Mouse (Mus musculus) heart, embryonic 14.5 days (tissue): ENCODE measurements around the gene Tpcn2. TPM values are rescaled to one million over a fixed set of nuclear protein-coding genes. Genes with fewer than 3 reads are reported as not detected.

Source experiments
- ATAC-seq: fragments of 200-750 bp; cut with Nextera tagmentation; 2 replicates; pipeline ENCODE4 v1.8.0; 2017; ENCODE audit warnings: low read depth, moderate TSS enrichment; ENCODE audit not compliant: insufficient number of reproducible peaks, insufficient read depth, low FRiP score
- H3K27ac ChIP-seq, 2 experiments: fragments of 200-500 bp in 1 of 2; fragments of 300-500 bp in 1 of 2; sonication (generic) in 1 of 2; replicated peaks in 1 of 2; 2 replicates each; pipeline ENCODE4 v1.5.1; 2012 to 2014; ENCODE audit warnings: low read depth in 2 of 2, low read length in 2 of 2, control low read depth in 1 of 2, mild to moderate bottlenecking in 1 of 2, mixed read lengths in 1 of 2; ENCODE audit not compliant: control insufficient read depth in 1 of 2, insufficient read depth in 1 of 2
- H3K27me3 ChIP-seq: fragments of 300-500 bp; sonication (generic); 2 replicates; pipeline ENCODE4 v1.6.1; 2014; ENCODE audit warnings: mild to moderate bottlenecking, low read length, control low read depth; ENCODE audit not compliant: control insufficient read depth, insufficient read depth
- H3K36me3 ChIP-seq: fragments of 300-500 bp; sonication (generic); 2 replicates; pipeline ENCODE4 v1.6.1; 2014; ENCODE audit warnings: mild to moderate bottlenecking, control low read depth, low read length, mixed read lengths; ENCODE audit not compliant: control insufficient read depth, insufficient read depth
- H3K4me1 ChIP-seq, 2 experiments: fragments of 200-500 bp in 1 of 2; fragments of 300-500 bp in 1 of 2; sonication (generic) in 1 of 2; 2 replicates each; pipeline ENCODE4 v1.6.1; 2012 to 2014; ENCODE audit warnings: low read length in 2 of 2, control low read depth in 1 of 2, mixed read lengths in 1 of 2; ENCODE audit not compliant: control insufficient read depth in 2 of 2, insufficient read depth in 2 of 2
- H3K4me2 ChIP-seq: fragments of 300-500 bp; sonication (generic); 2 replicates; pipeline ENCODE4 v1.6.1; 2014; ENCODE audit warnings: mild to moderate bottlenecking, low read length
- H3K4me3 ChIP-seq, 2 experiments: fragments of 200-500 bp in 1 of 2; fragments of 300-500 bp in 1 of 2; sonication (generic) in 1 of 2; 2 replicates each; pipeline ENCODE4 v1.5.1; 2012 to 2014; ENCODE audit warnings: low read length in 2 of 2, mild to moderate bottlenecking in 2 of 2, control low read depth in 1 of 2, low read depth in 1 of 2, moderate library complexity in 1 of 2; ENCODE audit not compliant: control insufficient read depth in 1 of 2, insufficient read depth in 1 of 2
- H3K9ac ChIP-seq: fragments of 300-500 bp; sonication (generic); 2 replicates; pipeline ENCODE4 v1.6.1; 2014; ENCODE audit warnings: mild to moderate bottlenecking, low read length
- H3K9me3 ChIP-seq: fragments of 300-500 bp; sonication (generic); 2 replicates; pipeline ENCODE4 v1.6.1; 2016; ENCODE audit warnings: low read length, control low read depth; ENCODE audit not compliant: control insufficient read depth
- WGBS: fragments of 180-500 bp; shearing (Covaris S2); extraction: QIAGEN DNeasy Blood & Tissue Kit; methylation state at CpG from one replicate; pipeline ENCODE4 v1.1.7; 2014; 5-methylcytosine and 5-hydroxymethylcytosine counted together
- polyA plus RNA-seq: library from polyadenylated mRNA; unstranded; fragments of >200 nt; fragmentation: Nextera tagmentation; extraction: Ambion mirVana; gene quantifications from 2 replicates; pipeline ENCODE4 v1.2.1, GENCODE M21; 2014

Gene Tpcn2
- polyA plus RNA-seq, 1 experiment from 2014 or later = 2.4 TPM

DNA sequence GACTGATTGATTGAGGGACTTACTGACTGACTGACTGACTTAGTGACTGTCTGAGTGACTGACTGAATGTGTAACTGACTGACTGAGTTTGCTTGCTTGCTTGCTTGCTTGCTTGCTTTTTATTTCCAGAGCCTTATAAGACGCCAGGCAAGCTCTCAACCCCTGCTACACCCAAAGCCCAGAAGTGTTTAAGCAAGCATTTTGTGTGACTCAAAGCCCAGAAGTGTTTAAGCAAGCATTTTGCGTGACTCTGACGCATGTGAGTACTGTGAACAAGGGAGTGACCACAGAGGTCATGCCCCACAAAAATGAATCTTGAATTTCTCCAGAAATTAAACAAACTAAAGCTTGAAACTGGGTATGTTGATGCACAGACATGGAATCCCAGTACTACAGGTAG is 482 bp upstream of the Tpcn2 start:
- 48% methylated on average over 3 of the region's 3 CpGs for WGBS
- peak overlapping the region; percentile 85; the same call in 1 of the 2 replicates for H3K9ac ChIP-seq

DNA sequence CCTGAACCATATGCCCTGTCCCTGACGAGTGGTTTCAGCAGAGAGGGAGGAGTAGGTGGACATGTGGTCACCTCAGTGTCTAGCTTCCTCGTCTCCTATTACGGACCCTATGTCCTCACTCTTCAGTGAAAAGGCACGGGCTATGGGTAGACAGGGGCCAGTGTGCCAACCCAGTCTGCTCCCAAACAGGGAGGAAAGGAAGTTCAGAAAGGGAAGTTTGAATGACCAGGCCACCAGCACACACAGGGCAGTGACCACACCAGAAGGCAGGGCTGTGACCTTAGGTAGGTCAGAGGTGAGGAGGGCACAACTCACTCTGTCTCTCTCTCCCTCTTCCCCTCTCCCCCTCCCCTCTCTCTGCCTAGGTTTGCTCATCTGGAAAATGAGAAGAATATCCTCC is 770 bp downstream of the Tpcn2 start:
- Histone ChIP-seq H3K36me3 (peaks cover 21% of the 10 kb centered on the region), H3K9me3 (no peaks in the 10 kb centered on the region), H3K4me1 (peaks cover 7 to 12% of the 10 kb centered on the region in 2 experiments), H3K27me3 (no peaks in the 10 kb centered on the region), H3K27ac (peak overlapping the region in 1 of 2 experiments; percentile 50; a peak in 1 of 4 replicates), H3K4me2 (peak overlapping the region; percentile 85), H3K4me3 (peak overlapping the region; percentile 58 to 65), H3K9ac (peak overlapping the region; percentile 85)
- WGBS = 54% methylated on average over 4 of the region's 4 CpGs
- no peak for ATAC-seq

More for the DNA sequence above, 482 bp upstream of the Tpcn2 start:
- peaks cover 7 to 13% of the 10 kb centered on the region in 2 experiments for H3K4me1 ChIP-seq
- ATAC-seq = no peak
- H3K4me2 ChIP-seq = peak overlapping the region; percentile 85
- peak overlapping the region in 1 of 2 experiments; percentile 65; a peak in 1 of 4 replicates for H3K4me3 ChIP-seq
- H3K27ac ChIP-seq = no peak overlapping the region
- no peaks in the 10 kb centered on the region for H3K27me3 ChIP-seq
- H3K9me3 ChIP-seq = no peaks in the 10 kb centered on the region
- H3K36me3 ChIP-seq = peaks cover 9% of the 10 kb centered on the region

DNA sequence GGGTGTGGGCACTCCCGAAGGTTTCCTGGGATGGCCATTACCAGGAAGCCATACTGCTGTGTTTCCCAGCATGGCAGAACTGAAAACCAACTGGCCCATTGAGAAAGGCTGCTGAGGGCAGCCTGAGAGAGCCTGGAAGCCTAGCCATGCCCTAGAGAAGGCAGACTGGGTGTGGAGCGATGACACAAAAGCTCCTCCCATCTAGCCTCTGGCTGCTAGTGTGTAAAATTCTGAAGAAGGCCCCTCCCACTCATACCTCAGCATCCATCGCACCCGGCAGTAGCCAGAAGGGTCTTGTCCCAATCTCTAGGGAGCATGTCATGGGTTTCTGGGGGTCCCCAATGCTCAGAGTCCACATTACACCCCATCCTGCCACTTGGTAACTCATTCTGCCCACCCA is 2.4 kb downstream of the Tpcn2 start:
- WGBS = 82% methylated on average over 4 of the region's 4 CpGs
- no peak overlapping the region for H3K4me3 ChIP-seq
- peaks cover 35% of the 10 kb centered on the region for H3K36me3 ChIP-seq
- no peaks in the 10 kb centered on the region for H3K9me3 ChIP-seq
- H3K4me2 ChIP-seq = no peak overlapping the region
- H3K27me3 ChIP-seq = no peaks in the 10 kb centered on the region
- H3K27ac ChIP-seq = no peak overlapping the region
- peaks cover 7 to 12% of the 10 kb centered on the region in 2 experiments for H3K4me1 ChIP-seq
- no peak for ATAC-seq
- no peak overlapping the region for H3K9ac ChIP-seq

DNA sequence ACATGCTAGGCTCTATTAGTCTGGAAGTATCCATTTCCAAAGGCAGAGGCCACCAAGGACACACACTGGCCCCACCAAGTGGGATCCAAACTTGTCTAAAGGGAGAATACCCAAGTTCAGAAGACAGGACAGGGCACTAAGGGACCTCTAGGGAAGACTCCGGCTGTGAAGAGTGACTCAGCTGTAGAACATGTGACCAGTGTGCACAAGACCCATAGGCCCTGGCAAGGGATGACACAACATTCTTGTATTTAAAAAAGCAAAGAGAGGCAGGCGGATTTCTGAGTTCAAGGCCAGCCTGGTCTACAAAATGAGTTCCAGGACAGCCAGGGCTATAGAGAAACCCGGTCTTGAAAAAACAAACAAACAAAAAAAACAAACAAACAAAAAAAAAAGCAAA is 8.3 kb downstream of the Tpcn2 start:
- no peaks in the 10 kb centered on the region for H3K27me3 ChIP-seq
- no peak overlapping the region for H3K4me2 ChIP-seq
- H3K4me3 ChIP-seq = no peak overlapping the region
- no peaks in the 10 kb centered on the region for H3K9me3 ChIP-seq
- H3K27ac ChIP-seq = no peak overlapping the region
- no peak overlapping the region for H3K9ac ChIP-seq
- no peak for ATAC-seq
- no peaks in the 10 kb centered on the region for H3K4me1 ChIP-seq
- 79% methylated on average over 3 of the region's 3 CpGs for WGBS
- peaks cover 81% of the 10 kb centered on the region for H3K36me3 ChIP-seq

DNA sequence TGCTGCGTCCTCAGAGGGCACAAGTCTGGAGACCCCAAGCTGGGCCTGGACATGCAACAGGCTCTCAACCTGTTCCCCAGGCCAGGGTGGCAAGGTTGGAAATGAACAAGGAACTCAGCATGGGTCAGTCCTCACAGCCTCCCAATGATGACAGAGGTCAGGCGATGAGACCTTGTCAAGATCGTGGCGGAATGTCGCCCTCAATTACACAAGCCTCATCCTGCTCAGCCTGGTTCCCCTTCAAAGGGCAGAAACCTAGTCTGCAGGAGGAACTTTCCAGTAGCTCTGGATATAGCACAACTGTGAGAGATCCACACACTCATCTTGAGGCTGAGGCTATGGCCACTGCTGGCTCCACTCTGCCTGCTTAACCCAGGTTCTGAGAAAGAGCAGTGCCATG is 12.9 kb downstream of the Tpcn2 start:
- no peaks in the 10 kb centered on the region for H3K9me3 ChIP-seq
- ATAC-seq = no peak
- 82% methylated on average over 5 of the region's 5 CpGs for WGBS
- H3K4me2 ChIP-seq = no peak overlapping the region
- H3K36me3 ChIP-seq = peaks cover 78% of the 10 kb centered on the region
- H3K27ac ChIP-seq = no peak overlapping the region
- H3K27me3 ChIP-seq = no peaks in the 10 kb centered on the region
- no peak overlapping the region for H3K4me3 ChIP-seq
- no peak overlapping the region for H3K9ac ChIP-seq
- H3K4me1 ChIP-seq = no peaks in the 10 kb centered on the region

DNA sequence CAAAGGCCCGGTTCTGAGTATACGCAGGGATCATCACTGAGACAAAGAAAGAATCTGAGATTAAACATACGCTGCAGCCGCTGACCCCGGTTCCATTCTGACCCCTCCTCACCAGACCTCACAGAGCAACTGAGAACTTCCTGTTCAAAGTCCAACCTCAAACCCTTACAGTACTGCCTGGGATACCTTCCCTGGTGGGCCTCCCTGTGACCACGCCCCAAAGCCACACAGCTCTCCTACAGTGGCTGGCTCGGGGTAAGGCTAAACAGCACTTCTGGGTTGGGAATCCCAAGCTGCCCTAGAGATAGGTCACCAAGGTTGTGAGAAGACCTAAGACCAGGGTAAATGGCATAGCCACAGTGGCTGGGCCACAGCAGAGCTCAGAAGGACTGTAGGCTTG is 14.9 kb downstream of the Tpcn2 start:
- WGBS = 91% methylated on average over 7 of the region's 7 CpGs
- H3K4me2 ChIP-seq = no peak overlapping the region
- H3K9me3 ChIP-seq = no peaks in the 10 kb centered on the region
- no peaks in the 10 kb centered on the region for H3K27me3 ChIP-seq
- H3K9ac ChIP-seq = no peak overlapping the region
- ATAC-seq = no peak
- no peak overlapping the region for H3K27ac ChIP-seq
- no peak overlapping the region for H3K4me3 ChIP-seq
- H3K36me3 ChIP-seq = peaks cover 71% of the 10 kb centered on the region
- H3K4me1 ChIP-seq = peaks cover 7 to 9% of the 10 kb centered on the region in 2 experiments; a peak in 3 of 4 replicates

DNA sequence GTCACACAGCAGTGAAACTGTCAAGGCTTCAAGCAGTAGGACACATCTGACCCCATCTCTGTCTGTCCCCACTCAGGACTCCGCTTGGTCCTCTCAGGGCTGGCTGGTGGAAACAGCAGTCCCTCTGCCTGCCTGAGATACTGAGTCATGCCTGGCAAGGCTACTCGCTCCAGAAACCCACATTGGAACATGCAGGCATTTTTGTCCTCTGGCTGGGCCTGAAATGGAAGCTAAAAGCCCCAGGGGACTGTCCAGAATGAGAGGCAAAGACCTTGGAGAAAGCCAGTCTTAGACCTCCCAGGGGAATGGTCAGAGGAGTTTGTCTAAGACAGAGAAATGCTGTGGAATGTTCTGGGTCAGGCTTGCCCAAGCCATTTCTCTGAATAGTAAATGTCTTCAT is 17.8 kb downstream of the Tpcn2 start:
- ATAC-seq = no peak
- no peak overlapping the region for H3K4me3 ChIP-seq
- peaks cover 8 to 9% of the 10 kb centered on the region in 2 experiments; a peak in 3 of 4 replicates for H3K4me1 ChIP-seq
- no peak overlapping the region for H3K4me2 ChIP-seq
- H3K36me3 ChIP-seq = peaks cover 57% of the 10 kb centered on the region
- H3K9me3 ChIP-seq = no peaks in the 10 kb centered on the region
- 75% methylated on average over 2 of the region's 2 CpGs for WGBS
- H3K27ac ChIP-seq = no peak overlapping the region
- no peaks in the 10 kb centered on the region for H3K27me3 ChIP-seq
- H3K9ac ChIP-seq = no peak overlapping the region

DNA sequence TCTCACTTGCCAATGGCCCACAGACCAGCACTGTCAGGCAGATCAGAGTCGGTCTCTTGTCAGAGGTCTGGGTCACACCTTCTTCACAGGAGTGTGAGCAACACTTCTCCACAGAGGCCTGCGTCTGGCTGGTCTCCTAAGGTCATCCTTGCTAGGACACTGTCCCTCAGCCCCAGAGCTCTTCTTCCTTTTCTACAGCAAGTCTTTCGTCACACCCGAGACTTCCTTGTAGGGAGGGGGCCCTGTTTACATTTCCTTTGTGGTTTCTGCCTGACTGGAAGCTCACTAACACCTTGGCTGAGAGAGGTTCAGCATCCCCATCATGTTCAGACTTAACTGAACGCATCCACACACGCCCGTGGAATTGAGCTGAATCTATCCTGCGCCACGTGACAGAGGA is 19.6 kb downstream of the Tpcn2 start:
- peaks cover 62% of the 10 kb centered on the region for H3K36me3 ChIP-seq
- ATAC-seq = no peak
- no peaks in the 10 kb centered on the region for H3K9me3 ChIP-seq
- no peak overlapping the region for H3K27ac ChIP-seq
- H3K27me3 ChIP-seq = no peaks in the 10 kb centered on the region
- 67% methylated on average over 9 of the region's 9 CpGs for WGBS
- H3K4me3 ChIP-seq = no peak overlapping the region
- H3K4me2 ChIP-seq = no peak overlapping the region
- no peak overlapping the region for H3K9ac ChIP-seq
- H3K4me1 ChIP-seq = peaks cover 8 to 9% of the 10 kb centered on the region in 2 experiments; a peak in 3 of 4 replicates
